Mouse (Mus musculus) limb, embryonic 14.5 days (tissue): ENCODE results near the gene Cop1. TPM values are rescaled to one million over a fixed set of nuclear protein-coding genes. Genes with fewer than 3 reads are reported as not detected.
"Not testable (repeated sequence)": the region's sequence is repeated elsewhere in the genome, so short reads cannot be mapped to it uniquely, and the experiment has no call there.

Experiments used
- ATAC-seq: fragments of 200-750 bp; cut with Nextera tagmentation; 2 replicates; pipeline ENCODE4 v1.8.0; 2017; ENCODE audit warnings: low read depth, moderate number of reproducible peaks, moderate TSS enrichment; ENCODE audit not compliant: low FRiP score
- DNase-seq: peaks from one replicate; pipeline ENCODE4 v3.0.0-alpha.2; 2015; ENCODE audit warnings: low spot score
- H3K27ac ChIP-seq: fragments of 300-500 bp; sonication (generic); replicated peaks from 2 replicates; pipeline ENCODE4 v1.5.1; 2014; ENCODE audit warnings: low read depth, mild to moderate bottlenecking, low read length, moderate library complexity, mixed read lengths
- H3K27me3 ChIP-seq: fragments of 300-500 bp; sonication (generic); 2 replicates; pipeline ENCODE4 v1.6.1; 2014; ENCODE audit warnings: low read length, mixed read lengths; ENCODE audit not compliant: control insufficient read depth, insufficient read depth
- H3K36me3 ChIP-seq: fragments of 300-500 bp; sonication (generic); 2 replicates; pipeline ENCODE4 v1.6.1; 2014; ENCODE audit warnings: mild to moderate bottlenecking, low read length, moderate library complexity, mixed read lengths; ENCODE audit not compliant: control insufficient read depth, insufficient read depth
- H3K4me1 ChIP-seq: fragments of 300-500 bp; sonication (generic); 2 replicates; pipeline ENCODE4 v1.6.1; 2014; ENCODE audit warnings: antibody characterized with exemption, low read length, mixed read lengths; ENCODE audit not compliant: control insufficient read depth, insufficient read depth
- H3K4me2 ChIP-seq: fragments of 300-500 bp; sonication (generic); replicated peaks from 2 replicates; pipeline ENCODE4 v1.6.1; 2014; ENCODE audit warnings: low read depth, mild to moderate bottlenecking, low read length, moderate library complexity; ENCODE audit not compliant: severe bottlenecking
- H3K4me3 ChIP-seq: fragments of 300-500 bp; sonication (generic); replicated peaks from 2 replicates; pipeline ENCODE4 v1.5.1; 2014; ENCODE audit warnings: low read length
- H3K9ac ChIP-seq: fragments of 300-500 bp; sonication (generic); 2 replicates; pipeline ENCODE4 v1.6.1; 2014; ENCODE audit warnings: mild to moderate bottlenecking, low read depth, low read length, moderate library complexity; ENCODE audit not compliant: severe bottlenecking
- H3K9me3 ChIP-seq: fragments of 300-500 bp; sonication (generic); 2 replicates; pipeline ENCODE4 v1.6.1; 2016; ENCODE audit warnings: low read length; ENCODE audit not compliant: control insufficient read depth
- POLR2A ChIP-seq: fragments of 200-500 bp; IDR thresholded peaks from 2 replicates; pipeline ENCODE4 v1.8.0; 2012; ENCODE audit warnings: inconsistent platforms, mild to moderate bottlenecking, moderate library complexity, borderline replicate concordance; ENCODE audit not compliant: insufficient read depth, insufficient read length; ENCODE audit errors: extremely low read depth
- WGBS: fragments of 180-500 bp; shearing (Covaris S2); extraction: QIAGEN DNeasy Blood & Tissue Kit; methylation state at CpG from one replicate; pipeline ENCODE4 v1.1.7; 2014; 5-methylcytosine and 5-hydroxymethylcytosine counted together
- polyA plus RNA-seq, 2 experiments: library from polyadenylated mRNA; depleted of rRNA in 1 of 2; stranded (reverse) in 1 of 2; unstranded in 1 of 2; fragments of >200 nt; fragmentation: Nextera tagmentation in 1 of 2; extraction: Ambion mirVana in 1 of 2; gene quantifications; 2 replicates each; pipeline versions ENCODE4 v1.2.1 to v1.2.3; 2012 to 2014

The Cop1 gene
- polyA plus RNA-seq (2012; rRNA removed) (99.1 and 112 TPM in 2 replicates), polyA plus RNA-seq (2014; fragmentation: Nextera tagmentation; extraction: Ambion mirVana) (115 and 138 TPM in 2 replicates)

- not testable (repeated sequence) for H3K36me3 ChIP-seq, H3K27me3 ChIP-seq, H3K9me3 ChIP-seq
- under 1% methylated on average over 63 of the region's 97 CpGs for WGBS
- TF ChIP-seq POLR2A, result peak; percentile 99; the same call in 1 of the 2 replicates
- peaks cover 13% of the 10 kb centered on the region for H3K4me1 ChIP-seq
- peak within 1 kb of the TSS; percentile 95 for H3K27ac ChIP-seq
- ATAC-seq, result peak; percentile 98
- peak within 1 kb of the TSS; percentile 57 for H3K4me2 ChIP-seq
- H3K4me3 ChIP-seq, result peak within 1 kb of the TSS; percentile 67
- DNase-seq, result peak; percentile 91
- H3K9ac ChIP-seq, result peak within 1 kb of the TSS; percentile 70
Measured at GRCm38 (mm10) chr1:159231781-159232571, at the start of gene Cop1. Gene Cop1 (plus strand): TSS chr1:159232320.

- ATAC-seq, result no peak
- TF ChIP-seq POLR2A, result no peak
- H3K9me3 ChIP-seq, result no peaks in the 10 kb centered on the region
Measured at GRCm38 (mm10) chr1:159186741-159187140, 45.4 kb upstream of the Cop1 start.

GRCm38 (mm10) chr1:159198603-159199002 lies 33.5 kb upstream of the Cop1 start:
- H3K4me2 ChIP-seq, result no peak overlapping the region
- H3K9ac ChIP-seq, result no peak overlapping the region
- no peaks in the 10 kb centered on the region for H3K36me3 ChIP-seq
- no peak overlapping the region for H3K27ac ChIP-seq
- WGBS, result 73% methylated on average over 3 of the region's 3 CpGs
- no peaks in the 10 kb centered on the region for H3K27me3 ChIP-seq
- no peaks in the 10 kb centered on the region for H3K9me3 ChIP-seq
- no peak for TF ChIP-seq POLR2A
- no peaks in the 10 kb centered on the region for H3K4me1 ChIP-seq
- no peak overlapping the region for H3K4me3 ChIP-seq
- DNase-seq (no peak), ATAC-seq (no peak)

More at GRCm38 (mm10) chr1:159186741-159187140, 45.4 kb upstream of the Cop1 start:
- DNase-seq, result no peak
- 79% methylated on average over 3 of the region's 3 CpGs for WGBS
- Histone ChIP-seq H3K4me2 (no peak overlapping the region), H3K4me3 (no peak overlapping the region), H3K27ac (no peak overlapping the region), H3K36me3 (no peaks in the 10 kb centered on the region), H3K9ac (no peak overlapping the region), H3K4me1 (no peaks in the 10 kb centered on the region), H3K27me3 (no peaks in the 10 kb centered on the region)

GRCm38 (mm10) chr1:159199606-159200005 lies 32.5 kb upstream of the Cop1 start:
- no peaks in the 10 kb centered on the region for H3K27me3 ChIP-seq
- ATAC-seq (no peak), DNase-seq (no peak)
- no peak overlapping the region for H3K9ac ChIP-seq
- H3K36me3 ChIP-seq, result no peaks in the 10 kb centered on the region
- 73% methylated on average over 3 of the region's 3 CpGs for WGBS
- H3K4me1 ChIP-seq, result no peaks in the 10 kb centered on the region
- H3K4me2 ChIP-seq, result no peak overlapping the region
- no peak overlapping the region for H3K27ac ChIP-seq
- TF ChIP-seq POLR2A, result no peak
- H3K4me3 ChIP-seq, result no peak overlapping the region
- H3K9me3 ChIP-seq, result no peaks in the 10 kb centered on the region

GRCm38 (mm10) chr1:159201220-159201619 lies 30.9 kb upstream of the Cop1 start:
- H3K4me1 ChIP-seq, result no peaks in the 10 kb centered on the region
- H3K27me3 ChIP-seq, result no peaks in the 10 kb centered on the region
- DNase-seq (no peak), ATAC-seq (no peak)
- no peak overlapping the region for H3K27ac ChIP-seq
- no peaks in the 10 kb centered on the region for H3K9me3 ChIP-seq
- no peaks in the 10 kb centered on the region for H3K36me3 ChIP-seq
- H3K4me2 ChIP-seq, result no peak overlapping the region
- no peak for TF ChIP-seq POLR2A
- no peak overlapping the region for H3K9ac ChIP-seq
- H3K4me3 ChIP-seq, result no peak overlapping the region
